Mouse (Mus musculus) limb, embryonic 12.5 days (tissue): ENCODE results near the gene Rarg. TPM values are rescaled to one million over a fixed set of nuclear protein-coding genes. Genes with fewer than 3 reads are reported as not detected.

ENCODE experiments used
- ATAC-seq: fragments of 200-750 bp; cut with Nextera tagmentation; 2 replicates; pipeline ENCODE4 v1.8.0; 2017; ENCODE audit warnings: low read depth, moderate TSS enrichment; ENCODE audit not compliant: insufficient number of reproducible peaks, insufficient read depth, low FRiP score, low TSS enrichment
- H3K27ac ChIP-seq: fragments of 300-500 bp; sonication (generic); 2 replicates; pipeline ENCODE4 v1.5.1; 2016; ENCODE audit warnings: mild to moderate bottlenecking, moderate library complexity
- H3K27me3 ChIP-seq: fragments of 300-500 bp; sonication (generic); 2 replicates; pipeline ENCODE4 v1.6.1; 2016; ENCODE audit warnings: mild to moderate bottlenecking, moderate library complexity
- H3K36me3 ChIP-seq: fragments of 300-500 bp; sonication (generic); 2 replicates; pipeline ENCODE4 v1.6.1; 2016; ENCODE audit warnings: mild to moderate bottlenecking, moderate library complexity
- H3K4me1 ChIP-seq: fragments of 300-500 bp; sonication (generic); replicated peaks from 2 replicates; pipeline ENCODE4 v1.6.1; 2016
- H3K4me2 ChIP-seq: fragments of 300-500 bp; sonication (generic); 2 replicates; pipeline ENCODE4 v1.6.1; 2016; ENCODE audit warnings: mild to moderate bottlenecking, moderate library complexity
- H3K4me3 ChIP-seq: fragments of 300-500 bp; sonication (generic); replicated peaks from 2 replicates; pipeline ENCODE4 v1.5.1; 2016; ENCODE audit warnings: mild to moderate bottlenecking
- H3K9ac ChIP-seq: fragments of 300-500 bp; sonication (generic); replicated peaks from 2 replicates; pipeline ENCODE4 v1.6.1; 2016; ENCODE audit warnings: mild to moderate bottlenecking, moderate library complexity
- H3K9me3 ChIP-seq: fragments of 300-500 bp; sonication (generic); 2 replicates; pipeline ENCODE4 v1.6.1; 2016; ENCODE audit warnings: mild to moderate bottlenecking, moderate library complexity
- WGBS: fragments of 180-500 bp; shearing (Covaris S2); methylation state at CpG from one replicate; pipeline ENCODE4 v1.1.7; 2016; 5-methylcytosine and 5-hydroxymethylcytosine counted together
- polyA plus RNA-seq: library from polyadenylated mRNA; unstranded; fragments of >200 nt; fragmentation: Nextera tagmentation; extraction: Ambion mirVana; gene quantifications from 2 replicates; pipeline ENCODE4 v1.2.1, GENCODE M21; 2016

Rarg gene
- polyA plus RNA-seq, 1 experiment from 2014 or later = 137 TPM

- no peaks in the 10 kb centered on the region for H3K9me3 ChIP-seq
- no peaks in the 10 kb centered on the region for H3K27me3 ChIP-seq
- peak overlapping the region; percentile 97 for H3K4me2 ChIP-seq
- H3K4me3 ChIP-seq = peak overlapping the region; percentile 67
- ATAC-seq = peak; percentile 26
- H3K4me1 ChIP-seq = peaks cover 76% of the 10 kb centered on the region
- peak overlapping the region; percentile 82 for H3K9ac ChIP-seq
- under 1% methylated on average over 40 of the region's 44 CpGs for WGBS
- H3K36me3 ChIP-seq = peaks cover 26% of the 10 kb centered on the region
- H3K27ac ChIP-seq = peak overlapping the region; percentile 100
Measured at GRCm38 (mm10) chr15:102245891-102246741, 11.2 kb downstream of the Rarg start.

DNA sequence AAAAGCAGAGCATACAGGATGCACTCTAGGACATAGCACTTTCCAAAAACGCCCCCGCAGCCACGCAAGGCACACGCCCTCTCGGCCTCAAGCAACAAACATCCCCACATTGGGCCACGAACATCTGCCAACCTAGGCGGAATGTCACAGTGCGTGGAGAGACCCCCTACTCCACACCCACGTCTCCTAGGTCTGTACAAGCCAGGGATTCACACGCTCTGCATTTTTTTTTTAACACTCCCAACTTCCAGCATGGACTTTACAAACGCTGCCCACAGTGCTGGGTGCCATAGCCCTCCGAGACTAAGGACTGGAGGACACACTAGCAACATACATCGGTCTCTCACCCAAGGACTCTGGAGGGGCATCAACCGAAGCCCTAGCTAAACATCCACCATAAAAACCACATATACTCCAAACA is 11.8 kb downstream of the Rarg start:
- H3K4me2 ChIP-seq = peak overlapping the region; percentile 97
- WGBS = under 1% methylated on average over 14 of the region's 14 CpGs
- peak overlapping the region; percentile 82 for H3K9ac ChIP-seq
- H3K9me3 ChIP-seq = no peaks in the 10 kb centered on the region
- no peak for ATAC-seq
- H3K4me3 ChIP-seq = peak overlapping the region; percentile 67
- H3K4me1 ChIP-seq = peaks cover 70% of the 10 kb centered on the region
- no peaks in the 10 kb centered on the region for H3K27me3 ChIP-seq
- H3K27ac ChIP-seq = peak overlapping the region; percentile 100
- peaks cover 26% of the 10 kb centered on the region for H3K36me3 ChIP-seq

GRCm38 (mm10) chr15:102244306-102245191 is 12.8 kb downstream of the Rarg start:
- 2% methylated on average over 19 of the region's 19 CpGs for WGBS
- peaks cover 25% of the 10 kb centered on the region for H3K36me3 ChIP-seq
- H3K4me2 ChIP-seq = peak overlapping the region; percentile 97
- peak overlapping the region; percentile 100 for H3K27ac ChIP-seq
- H3K27me3 ChIP-seq = no peaks in the 10 kb centered on the region
- no peak for ATAC-seq
- H3K4me3 ChIP-seq = peak overlapping the region; percentile 67
- peak overlapping the region; percentile 82 for H3K9ac ChIP-seq
- H3K9me3 ChIP-seq = no peaks in the 10 kb centered on the region
- peaks cover 61% of the 10 kb centered on the region for H3K4me1 ChIP-seq

GRCm38 (mm10) chr15:102243229-102244190 is 13.8 kb downstream of the Rarg start:
- peak overlapping the region; percentile 67 for H3K4me3 ChIP-seq
- peaks cover 51% of the 10 kb centered on the region for H3K4me1 ChIP-seq
- no peaks in the 10 kb centered on the region for H3K9me3 ChIP-seq
- H3K36me3 ChIP-seq = peaks cover 35% of the 10 kb centered on the region
- peak overlapping the region; percentile 97 for H3K4me2 ChIP-seq
- peak overlapping the region; percentile 100 for H3K27ac ChIP-seq
- peak overlapping the region; percentile 62 for H3K9ac ChIP-seq
- no peak for ATAC-seq
- no peaks in the 10 kb centered on the region for H3K27me3 ChIP-seq
- 6% methylated on average over 22 of the region's 22 CpGs for WGBS

- H3K4me2 ChIP-seq = peak overlapping the region; percentile 97
- peak overlapping the region; percentile 67 for H3K4me3 ChIP-seq
- H3K9me3 ChIP-seq = no peaks in the 10 kb centered on the region
- peaks cover 44% of the 10 kb centered on the region for H3K36me3 ChIP-seq
- H3K27me3 ChIP-seq = no peaks in the 10 kb centered on the region
- 25% methylated on average over 12 of the region's 12 CpGs for WGBS
- H3K9ac ChIP-seq = no peak overlapping the region; the same call in 1 of the 2 replicates
- H3K4me1 ChIP-seq = peaks cover 48% of the 10 kb centered on the region
- no peak for ATAC-seq
- peak overlapping the region; percentile 100 for H3K27ac ChIP-seq
Measured at GRCm38 (mm10) chr15:102242404-102243228, 14.7 kb downstream of the Rarg start.

- no peak overlapping the region for H3K4me3 ChIP-seq
- peaks cover 45% of the 10 kb centered on the region for H3K4me1 ChIP-seq
- H3K27ac ChIP-seq = no peak overlapping the region
Measured at GRCm38 (mm10) chr15:102240607-102241006, 16.7 kb downstream of the Rarg start.

GRCm38 (mm10) chr15:102239851-102240250 is 17.5 kb downstream of the Rarg start:
- H3K36me3 ChIP-seq = peaks cover 72% of the 10 kb centered on the region
- no peak overlapping the region for H3K4me3 ChIP-seq
- H3K27me3 ChIP-seq = no peaks in the 10 kb centered on the region
- H3K4me1 ChIP-seq = peaks cover 46% of the 10 kb centered on the region
- 75% methylated on average over 11 of the region's 11 CpGs for WGBS
- H3K4me2 ChIP-seq = no peak overlapping the region
- H3K9me3 ChIP-seq = no peaks in the 10 kb centered on the region
- no peak overlapping the region for H3K9ac ChIP-seq
- ATAC-seq = no peak
- 0 out of 2 replicates have a peak overlapping the region, but pooled peaks have one; percentile 2 for H3K27ac ChIP-seq

More at GRCm38 (mm10) chr15:102240607-102241006, 16.7 kb downstream of the Rarg start:
- no peak for ATAC-seq
- WGBS = 82% methylated on average over 4 of the region's 4 CpGs
- Histone ChIP-seq H3K9ac (no peak overlapping the region), H3K27me3 (no peaks in the 10 kb centered on the region), H3K4me2 (no peak overlapping the region), H3K9me3 (no peaks in the 10 kb centered on the region), H3K36me3 (peaks cover 64% of the 10 kb centered on the region)

DNA sequence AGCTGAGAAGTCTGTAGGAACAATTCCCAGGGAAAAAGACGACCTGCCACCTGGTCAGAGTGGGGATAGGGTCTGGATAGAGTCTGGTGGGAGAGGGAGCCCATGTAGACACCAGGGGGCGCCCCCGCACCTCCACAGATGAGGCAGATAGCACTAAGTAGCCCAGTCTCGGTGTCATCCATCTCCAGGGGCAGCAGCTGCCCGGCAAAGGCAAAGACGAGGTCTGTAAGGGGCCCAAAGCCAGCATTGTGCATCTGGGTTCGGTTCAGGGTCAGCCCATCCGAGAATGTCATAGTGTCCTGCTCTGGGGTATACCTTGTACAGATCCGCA is 18.1 kb downstream of the Rarg start:
- no peaks in the 10 kb centered on the region for H3K9me3 ChIP-seq
- peak; percentile 33; the same call in 1 of the 2 replicates for ATAC-seq
- H3K4me1 ChIP-seq = peaks cover 46% of the 10 kb centered on the region
- no peaks in the 10 kb centered on the region for H3K27me3 ChIP-seq
- WGBS = 13% methylated on average over 9 of the region's 9 CpGs
- peaks cover 78% of the 10 kb centered on the region for H3K36me3 ChIP-seq
- no peak overlapping the region for H3K27ac ChIP-seq
- H3K4me3 ChIP-seq = no peak overlapping the region
- H3K4me2 ChIP-seq = no peak overlapping the region
- no peak overlapping the region for H3K9ac ChIP-seq

GRCm38 (mm10) chr15:102238543-102239259 is 18.6 kb downstream of the Rarg start:
- Histone ChIP-seq H3K27ac (no peak overlapping the region), H3K4me1 (peaks cover 43% of the 10 kb centered on the region), H3K36me3 (peaks cover 83% of the 10 kb centered on the region), H3K4me3 (no peak overlapping the region), H3K4me2 (no peak overlapping the region), H3K9ac (no peak overlapping the region), H3K9me3 (no peaks in the 10 kb centered on the region), H3K27me3 (no peaks in the 10 kb centered on the region)
- WGBS = 90% methylated on average over 14 of the region's 14 CpGs
- ATAC-seq = no peak
